Mouse (Mus musculus): ENCODE results near the gene Tiprl.

- no peak for TF ChIP-seq POLR2A (IDR thresholded peaks at IDR 0.05; ENCODE audit: low read depth, low read length)
- TF ChIP-seq NRF1 (IDR thresholded peaks at IDR 0.05; ENCODE audit: low read depth, low read length), result no peak
- no peak for TF ChIP-seq HCFC1 (IDR thresholded peaks at IDR 0.05; ENCODE audit: low read depth, low read length)
Measured at GRCm38 (mm10) chr1:165198951-165199350, 37.8 kb downstream of the Tiprl start.

Data from CH12.LX (cell line).